In the genomic region with DNA sequence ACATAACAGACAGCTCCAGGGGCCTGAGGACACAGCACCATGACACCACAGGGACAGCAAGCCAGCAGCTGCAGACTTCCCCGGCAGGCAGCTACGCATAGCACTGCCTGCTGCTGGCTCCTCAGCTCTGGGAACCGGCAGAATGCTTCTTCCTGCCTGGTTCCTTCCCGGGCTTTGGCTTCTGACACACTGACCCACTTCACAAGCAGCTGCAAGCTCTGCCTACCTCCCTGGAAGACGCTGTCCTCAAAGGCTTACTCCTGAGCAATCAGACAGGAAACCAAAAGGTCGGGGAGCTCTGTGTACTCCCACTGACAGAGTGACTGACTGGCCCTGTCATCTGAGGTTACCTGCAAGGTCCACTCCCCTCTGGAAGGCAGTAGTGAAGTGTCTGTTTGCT, we compare ENCODE assay signal across 8 mouse cellular contexts.
DNase-seq lines count a peak whose midpoint lies in the region; ATAC-seq and TF ChIP-seq lines count a peak whose summit lies in the region.

No protein-coding gene starts in this region.

- peak; percentile 18 for DNase-seq in embryo, embryonic 11 days
- no peak for DNase-seq in embryo, embryonic 9.5 days (ENCODE audit: extremely low spot score)
- DNase-seq in lung, postnatal 4 days, result no peak
- DNase-seq in thymus, adult 18-20 months, result peak; percentile 66 to 83
- DNase-seq in stomach, postnatal 0 days (ENCODE audit: low spot score), result no peak
- DNase-seq in cerebellum, adult 11-12 months, result no peak

- no peak overlapping the region for H3K4me2 ChIP-seq in lung, embryonic 15.5 days
- no peak overlapping the region for H3K4me2 ChIP-seq in heart, embryonic 16.5 days (ENCODE audit: low read depth, low read length)
- H3K4me2 ChIP-seq in stomach, postnatal 0 days (replicated peaks; ENCODE audit: low read depth), result no peak overlapping the region

- peaks cover 9% of the 10 kb centered on the region; the same call in 1 of the 2 replicates for H3K4me1 ChIP-seq in lung, embryonic 15.5 days
- H3K4me1 ChIP-seq in heart, embryonic 16.5 days (ENCODE audit: control insufficient read depth, insufficient read depth, low read length), result peaks cover 15% of the 10 kb centered on the region
- H3K4me1 ChIP-seq in stomach, postnatal 0 days (replicated peaks; ENCODE audit: control insufficient read depth, insufficient read depth), result no peaks in the 10 kb centered on the region

- no peak overlapping the region for H3K9ac ChIP-seq in lung, embryonic 15.5 days
- H3K9ac ChIP-seq in heart, embryonic 16.5 days (ENCODE audit: low read length), result 0 out of 2 replicates have a peak overlapping the region, but pooled peaks have one; percentile 7
- no peak overlapping the region for H3K9ac ChIP-seq in stomach, postnatal 0 days (ENCODE audit: low read length)

- WGBS in lung, embryonic 15.5 days, result 3% methylated on average over 6 of the region's 6 CpGs
- 11% methylated on average over 6 of the region's 6 CpGs for WGBS in heart, embryonic 16.5 days
- WGBS in stomach, postnatal 0 days, result 8% methylated on average over 6 of the region's 6 CpGs

- H3K27ac ChIP-seq in lung, embryonic 15.5 days, result no peak overlapping the region
- peak overlapping the region; percentile 29; the same call in 1 of the 2 replicates for H3K27ac ChIP-seq in heart, embryonic 16.5 days (ENCODE audit: low read length)
- H3K27ac ChIP-seq in stomach, postnatal 0 days (replicated peaks), result no peak overlapping the region

- H3K36me3 ChIP-seq in lung, embryonic 15.5 days, result no peaks in the 10 kb centered on the region
- H3K36me3 ChIP-seq in heart, embryonic 16.5 days (ENCODE audit: control insufficient read depth, insufficient read depth), result no peaks in the 10 kb centered on the region
- H3K36me3 ChIP-seq in stomach, postnatal 0 days (ENCODE audit: control insufficient read depth, insufficient read depth, low read length), result no peaks in the 10 kb centered on the region

- no peak overlapping the region for H3K4me3 ChIP-seq in lung, embryonic 15.5 days
- H3K4me3 ChIP-seq in heart, embryonic 16.5 days (ENCODE audit: low read length), result no peak overlapping the region
- no peak overlapping the region for H3K4me3 ChIP-seq in stomach, postnatal 0 days (ENCODE audit: low read depth, low read length)

- no peaks in the 10 kb centered on the region for H3K9me3 ChIP-seq in lung, embryonic 15.5 days
- H3K9me3 ChIP-seq in heart, embryonic 16.5 days (replicated peaks; ENCODE audit: control insufficient read depth, low read length), result no peaks in the 10 kb centered on the region
- H3K9me3 ChIP-seq in stomach, postnatal 0 days (ENCODE audit: control insufficient read depth, low read length), result no peaks in the 10 kb centered on the region

- ATAC-seq in lung, embryonic 15.5 days (ENCODE audit: borderline replicate concordance, extremely low read depth, low FRiP score, low TSS enrichment), result peak; percentile 27; the same call in 1 of the 2 replicates
- ATAC-seq in heart, embryonic 16.5 days (replicated peaks; ENCODE audit: extremely low read depth, insufficient read depth, low FRiP score), result peak; percentile 28; the same call in 1 of the 2 replicates
- no peak for ATAC-seq in stomach, postnatal 0 days (ENCODE audit: low FRiP score, low TSS enrichment)

- H3K27me3 ChIP-seq in lung, embryonic 15.5 days, result no peaks in the 10 kb centered on the region
- H3K27me3 ChIP-seq in heart, embryonic 16.5 days (ENCODE audit: control insufficient read depth, insufficient read depth, low read length), result no peaks in the 10 kb centered on the region
- no peaks in the 10 kb centered on the region for H3K27me3 ChIP-seq in stomach, postnatal 0 days (ENCODE audit: control insufficient read depth, insufficient read depth, low read length)

- no peak for TF ChIP-seq CTCF in stomach, postnatal 0 days (IDR thresholded peaks at IDR 0.05; ENCODE audit: low read depth)

- TF ChIP-seq EP300 in stomach, postnatal 0 days (optimal IDR thresholded peaks at IDR 0.05), result no peak

Comparison
In these comparisons a context has a peak if more than half of its experiments do, and no peak if none do; other contexts are left out.
1. DNase-seq: peak in embryo, embryonic 11 days (single experiment) and thymus, adult 18-20 months (2 of 2); none in embryo, embryonic 9.5 days (single experiment), lung, postnatal 4 days (0 of 2), stomach, postnatal 0 days (single experiment) and cerebellum, adult 11-12 months (single experiment).